Mouse (Mus musculus) right cerebral cortex, adult 18-20 months (tissue): Measurements from ENCODE around the gene Ebf1.

ENCODE experiments used
- DNase-seq: peaks from one replicate; pipeline ENCODE4 v3.0.0; 2022; ENCODE audit warnings: mixed read lengths

Gene Ebf1

DNA sequence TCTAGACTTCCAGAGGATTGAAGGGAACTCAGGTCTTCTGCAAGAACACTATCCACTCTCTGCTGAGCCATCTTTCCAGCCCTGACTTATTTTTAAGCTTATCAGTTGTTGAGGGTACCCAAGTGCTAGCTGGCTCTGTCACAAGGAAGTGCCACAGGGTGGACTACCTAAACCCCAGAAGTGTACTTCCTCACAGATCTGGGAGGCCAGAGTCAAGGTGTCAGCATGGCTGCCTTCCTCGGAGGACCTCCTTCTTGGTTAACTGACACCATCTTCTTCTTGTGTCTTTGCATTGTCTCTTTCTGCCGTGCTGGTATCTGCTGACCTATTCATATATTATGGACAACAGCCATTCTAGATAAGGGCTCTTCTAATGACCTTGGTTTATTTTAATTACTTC, 89.3 kb downstream of the Ebf1 start:
- DNase-seq: no peak

DNA sequence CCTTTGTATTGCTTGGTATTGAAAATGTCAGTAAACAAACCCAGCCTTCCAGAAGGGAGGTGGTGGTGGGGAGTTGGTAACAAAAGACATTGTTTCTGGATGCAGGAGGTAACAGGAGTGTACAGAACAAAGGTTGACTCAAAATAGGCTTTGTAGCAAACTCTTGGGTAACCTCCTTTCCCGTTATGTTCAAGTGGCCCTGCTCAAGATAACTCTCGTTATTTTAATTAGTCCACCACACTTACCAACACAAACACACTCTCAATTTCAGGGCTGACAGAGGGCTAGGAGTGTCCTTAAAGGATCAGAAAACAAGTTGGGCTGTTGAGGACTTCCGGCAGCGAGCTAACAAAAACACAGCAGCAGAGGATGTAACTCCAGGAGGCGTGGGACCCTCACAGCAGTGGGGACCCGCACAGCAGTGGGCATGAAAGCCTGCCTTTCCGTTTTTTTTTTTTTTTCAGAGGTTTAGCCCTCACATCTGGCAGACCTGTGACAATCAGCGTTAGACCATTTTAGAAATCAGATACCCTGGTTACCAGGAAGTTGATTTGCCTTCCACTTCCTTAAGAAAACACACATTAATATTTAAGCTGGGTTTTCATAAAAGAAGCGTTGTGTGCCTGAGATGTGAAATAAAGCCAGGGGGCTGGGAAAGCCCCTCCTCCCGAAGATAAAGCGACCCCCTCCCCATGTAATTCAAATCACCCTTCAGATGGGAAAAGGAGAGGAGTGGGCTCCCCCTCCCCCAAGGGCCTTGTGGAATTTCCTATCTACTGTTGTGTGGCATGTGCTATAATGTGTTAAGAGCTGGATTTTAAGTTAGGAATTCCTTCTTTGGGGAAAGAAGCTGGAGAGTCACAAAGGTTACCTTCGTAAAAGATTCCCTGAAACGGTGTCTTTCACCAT, 90.5 kb downstream of the Ebf1 start:
- no peak for DNase-seq

DNA sequence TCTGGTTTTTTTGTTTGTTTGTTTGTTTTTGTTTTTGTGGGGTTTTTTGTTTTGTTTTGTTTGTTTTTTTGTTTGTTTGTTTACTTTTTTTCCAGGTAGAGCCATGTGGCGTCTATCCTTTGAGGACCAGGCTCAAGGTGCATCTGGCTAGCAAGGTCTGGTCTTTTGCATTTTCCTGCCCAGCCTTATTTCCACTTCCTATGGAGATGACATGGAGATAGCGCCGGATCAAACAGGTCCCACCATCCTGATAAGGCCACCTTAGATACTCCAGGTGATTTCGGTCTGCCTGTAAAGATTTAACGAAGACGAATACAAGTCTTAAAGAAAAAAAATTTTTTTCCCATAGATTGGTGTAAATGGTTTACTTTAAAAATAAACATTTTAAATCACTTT, 91.2 kb downstream of the Ebf1 start:
- DNase-seq: no peak

DNA sequence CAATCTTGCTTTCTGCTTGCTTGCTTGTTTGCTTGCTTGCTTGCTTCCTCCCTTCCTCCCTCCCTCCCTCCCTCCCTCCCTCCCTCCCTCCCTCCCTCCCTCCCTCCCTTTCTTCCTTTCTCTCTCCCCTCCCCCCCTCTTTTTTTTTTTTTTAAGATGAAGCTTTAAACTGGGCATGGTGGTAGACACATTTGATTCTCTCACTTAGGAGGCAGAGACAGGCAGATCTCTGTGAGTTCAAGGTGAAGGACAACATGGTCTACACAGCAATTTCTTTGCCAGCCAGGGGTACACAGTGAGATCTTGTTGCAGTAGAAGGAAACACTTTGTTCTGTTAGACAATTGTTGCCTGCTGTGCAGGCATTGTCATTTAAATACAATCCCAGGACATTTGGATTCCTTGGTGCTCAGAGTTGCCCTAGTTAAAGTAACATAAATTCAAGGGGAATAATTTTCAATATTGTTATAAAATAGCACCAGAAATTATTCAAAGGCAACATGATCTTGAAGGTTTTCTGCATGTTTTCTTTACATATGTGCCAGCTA, 92.0 kb downstream of the Ebf1 start:
- DNase-seq: no peak

DNA sequence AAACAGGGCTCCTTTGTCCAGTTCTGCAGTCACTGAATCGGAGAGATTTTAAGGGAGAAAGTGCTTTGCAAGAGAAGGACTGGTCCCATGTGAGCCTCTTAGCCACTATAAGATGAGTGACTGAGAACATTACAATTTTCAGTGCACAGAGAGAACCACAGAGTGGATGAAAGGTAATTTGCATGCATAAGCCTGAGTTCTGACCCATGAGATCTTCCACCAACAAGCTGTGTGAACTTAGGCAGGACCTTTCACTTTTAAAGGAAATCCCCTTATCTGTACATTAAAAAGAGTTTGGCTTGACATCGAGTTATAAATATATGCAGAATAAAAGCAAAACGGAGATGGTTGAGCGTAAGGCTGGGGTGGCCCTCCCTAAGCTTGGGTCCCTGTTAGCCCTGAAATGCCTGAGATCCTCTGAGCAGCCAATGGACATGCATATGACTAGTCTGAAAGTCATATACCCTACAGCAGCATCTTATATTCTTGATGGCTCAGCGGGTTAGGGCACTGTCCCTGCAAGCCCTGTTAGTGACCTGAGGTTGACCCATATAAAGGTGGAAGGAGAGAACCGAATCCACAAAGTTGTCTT, 92.8 kb downstream of the Ebf1 start:
- no peak for DNase-seq

DNA sequence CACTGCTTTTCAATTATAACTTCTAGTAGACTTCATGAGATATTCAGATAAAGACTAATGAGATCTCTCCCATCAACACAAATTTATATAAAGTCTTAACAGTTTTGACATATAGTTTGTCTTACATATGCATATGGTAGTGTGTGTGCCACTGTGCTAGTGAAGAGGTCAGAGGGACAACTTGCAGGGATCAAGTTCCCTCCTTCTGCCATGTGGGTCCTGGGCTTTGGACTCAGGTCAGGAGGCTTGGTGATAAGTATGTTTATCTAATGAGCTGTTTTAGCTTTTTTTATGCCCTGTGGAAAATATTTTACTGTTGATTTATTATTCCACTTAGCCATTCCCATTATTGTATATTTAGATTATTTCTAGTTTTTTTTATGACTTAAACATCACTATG, 93.7 kb downstream of the Ebf1 start:
- DNase-seq: no peak

DNA sequence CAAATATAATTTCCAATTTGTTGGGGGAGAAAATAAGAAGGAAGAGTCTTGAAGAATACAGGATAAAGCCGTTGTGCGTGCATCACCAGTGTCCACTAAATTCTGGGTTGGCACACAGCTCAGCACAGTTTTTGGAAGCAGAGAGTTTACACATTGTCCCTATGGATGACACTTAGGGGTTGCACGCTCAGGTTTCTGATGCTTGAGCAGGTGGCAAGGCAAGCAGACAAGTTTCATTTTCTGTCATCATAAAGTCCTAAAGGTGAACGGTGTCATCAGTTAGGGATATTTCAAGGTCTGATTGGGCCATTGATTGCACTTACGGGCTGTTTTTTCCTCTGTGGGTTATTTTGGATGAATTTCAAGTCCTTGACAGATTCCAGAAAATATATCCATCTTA, 97.1 kb downstream of the Ebf1 start:
- DNase-seq: no peak

DNA sequence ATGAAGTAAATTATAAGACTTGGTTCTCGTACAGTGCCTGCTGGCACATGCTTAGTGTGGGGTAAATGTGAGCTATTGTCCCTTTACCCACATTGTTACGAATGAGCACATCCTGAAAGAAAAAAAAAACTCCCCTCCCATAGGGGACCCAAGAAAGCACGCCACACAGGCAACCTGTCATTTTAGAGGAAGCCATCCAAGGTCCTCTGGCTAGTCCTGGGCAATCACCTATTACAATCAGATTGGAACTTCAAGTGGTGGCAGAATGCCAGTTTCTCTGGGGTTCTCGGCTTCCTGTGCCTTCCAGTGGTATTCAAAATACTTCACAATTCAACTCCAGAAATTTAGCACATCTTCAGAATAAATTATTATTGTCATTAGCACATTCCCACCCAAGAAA, 98.7 kb downstream of the Ebf1 start:
- DNase-seq: no peak

DNA sequence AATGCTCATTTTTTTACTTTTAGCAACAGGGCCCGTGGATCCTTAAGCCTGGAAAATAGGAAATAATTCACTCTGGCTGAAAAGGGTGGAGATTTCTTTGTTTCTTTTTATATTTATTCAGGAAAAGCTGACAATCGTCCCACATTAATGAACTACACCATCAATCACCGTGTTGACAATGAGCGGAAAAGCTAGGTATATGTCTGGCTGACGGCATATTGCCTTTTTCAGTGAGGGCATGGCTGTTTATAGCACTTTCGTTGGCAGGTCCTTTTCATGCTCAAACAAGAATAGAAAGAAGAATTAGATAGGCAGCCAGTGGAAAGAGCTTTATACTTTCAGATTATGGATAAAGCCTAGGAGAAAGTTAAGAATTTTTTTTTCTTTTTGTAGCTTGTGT, 99.8 kb downstream of the Ebf1 start:
- no peak for DNase-seq

DNA sequence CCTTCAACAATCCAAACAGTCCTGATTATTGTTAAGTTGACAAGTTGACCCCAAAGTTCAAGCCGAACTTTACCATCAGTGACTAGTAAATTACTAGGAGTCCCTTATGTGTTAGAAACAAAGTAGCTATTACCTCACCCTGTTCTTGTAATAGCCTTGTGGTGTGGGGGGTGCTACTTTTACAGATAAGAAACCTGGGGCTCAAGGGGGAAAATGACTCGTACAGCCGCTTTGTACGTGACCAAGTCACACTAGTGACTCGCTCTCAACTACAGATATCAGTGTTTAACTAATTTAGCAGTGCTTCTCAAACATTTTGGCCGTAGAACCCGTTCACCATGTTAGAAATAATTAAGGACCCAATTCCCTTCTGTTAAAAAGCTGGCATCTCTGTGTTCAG, 100.5 kb downstream of the Ebf1 start:
- no peak for DNase-seq

DNA sequence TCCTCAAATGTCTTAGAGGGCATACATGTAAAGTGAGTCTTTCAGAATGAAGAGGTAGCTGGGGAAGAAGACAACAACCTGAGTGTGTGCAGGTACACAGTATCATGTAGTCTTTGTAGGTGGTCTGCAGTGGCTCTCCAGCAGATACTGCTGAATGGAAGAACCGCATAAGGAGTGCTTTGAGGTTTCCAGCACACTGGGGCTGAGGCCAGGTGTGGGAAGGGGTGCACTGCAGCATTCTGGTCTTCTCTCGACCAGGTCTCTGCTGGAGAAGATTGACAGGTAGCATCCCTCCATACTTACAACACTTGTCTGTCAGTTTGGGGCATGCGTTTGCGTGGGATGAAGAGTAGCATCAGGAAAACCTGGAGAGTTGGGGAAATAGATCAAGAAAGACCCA, 104.9 kb downstream of the Ebf1 start:
- no peak for DNase-seq

DNA sequence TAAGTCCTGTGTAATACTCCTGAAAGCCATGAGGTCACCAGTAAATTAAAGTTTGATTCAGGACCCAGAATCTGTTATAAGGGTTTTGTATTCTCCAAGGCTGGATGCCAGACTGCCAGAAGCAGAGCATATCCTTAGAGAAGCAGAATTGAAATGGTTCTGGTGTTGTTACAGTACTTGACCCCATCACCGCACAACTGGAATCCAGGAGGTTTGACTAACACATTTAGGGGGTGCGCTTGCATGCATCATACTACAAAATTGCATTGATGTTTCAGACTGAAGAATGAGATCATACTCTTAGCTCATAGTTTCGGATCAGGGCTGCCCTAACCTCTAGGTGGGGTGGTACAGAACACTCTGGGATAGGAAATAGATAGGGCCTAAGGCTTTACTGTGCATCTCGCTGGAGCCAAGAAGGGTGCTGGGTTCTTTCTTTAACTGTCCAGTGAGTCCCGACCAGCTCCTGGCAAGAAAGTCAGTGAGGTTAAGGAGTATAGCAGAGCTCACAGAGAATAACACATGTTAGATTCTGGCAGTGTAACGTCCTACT, 106.9 kb downstream of the Ebf1 start:
- no peak for DNase-seq

DNA sequence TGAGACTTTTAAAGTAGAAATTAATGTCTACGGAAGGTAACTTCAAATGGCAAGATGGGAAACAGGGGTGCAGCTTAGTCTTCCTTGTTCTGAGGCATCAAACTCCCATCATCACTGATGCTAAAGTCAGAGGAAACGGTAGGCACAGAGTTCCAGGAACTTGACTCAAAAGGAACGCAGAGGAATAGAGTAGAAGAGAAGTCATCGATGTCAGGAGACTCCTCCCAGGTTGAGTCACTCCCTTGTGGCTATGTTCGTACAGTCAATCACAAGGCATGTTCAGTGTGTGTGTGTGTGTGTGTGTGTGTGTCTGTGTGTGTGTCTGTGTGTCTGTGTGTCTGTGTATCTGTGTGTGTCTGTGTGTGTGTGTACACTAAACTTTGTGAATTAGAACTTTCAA, 108.6 kb downstream of the Ebf1 start:
- no peak for DNase-seq

DNA sequence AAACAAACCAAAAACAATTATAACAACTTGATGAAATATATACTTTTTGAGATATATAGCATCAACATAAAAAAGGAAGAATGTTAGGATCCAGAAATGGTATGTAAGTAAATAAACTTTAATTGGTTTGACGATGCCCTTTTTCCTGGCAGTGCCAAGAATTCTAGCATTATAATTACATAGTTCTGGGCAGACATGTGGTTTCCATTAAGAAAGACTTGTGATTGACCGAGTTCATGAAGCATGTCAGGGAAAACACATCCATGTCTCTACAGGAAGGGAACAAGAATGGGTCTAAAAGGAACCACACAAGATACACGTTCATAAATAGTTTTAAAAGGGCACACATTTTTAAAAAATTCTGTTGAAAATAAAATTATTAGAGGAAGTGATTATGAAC, 110.3 kb downstream of the Ebf1 start:
- no peak for DNase-seq

DNA sequence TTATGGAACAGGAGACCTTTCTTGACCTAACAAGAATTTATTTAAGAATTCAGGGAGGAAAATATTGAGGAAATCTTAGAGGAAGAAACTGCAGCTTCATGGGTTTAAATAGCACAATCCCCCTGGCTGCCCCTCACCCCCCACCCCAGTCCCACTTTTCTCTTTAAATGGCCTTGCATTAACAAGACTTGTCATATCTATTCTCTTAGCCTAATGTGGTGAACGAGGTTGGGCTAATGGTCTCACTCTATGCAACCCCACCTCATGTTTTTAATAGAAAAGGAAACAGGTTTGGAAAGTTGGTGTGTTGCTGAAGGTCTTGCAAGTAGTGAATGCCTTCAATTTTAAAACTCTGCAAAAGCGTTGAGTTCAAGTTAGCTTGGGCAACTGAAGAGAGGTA, 110.7 kb downstream of the Ebf1 start:
- no peak for DNase-seq

DNA sequence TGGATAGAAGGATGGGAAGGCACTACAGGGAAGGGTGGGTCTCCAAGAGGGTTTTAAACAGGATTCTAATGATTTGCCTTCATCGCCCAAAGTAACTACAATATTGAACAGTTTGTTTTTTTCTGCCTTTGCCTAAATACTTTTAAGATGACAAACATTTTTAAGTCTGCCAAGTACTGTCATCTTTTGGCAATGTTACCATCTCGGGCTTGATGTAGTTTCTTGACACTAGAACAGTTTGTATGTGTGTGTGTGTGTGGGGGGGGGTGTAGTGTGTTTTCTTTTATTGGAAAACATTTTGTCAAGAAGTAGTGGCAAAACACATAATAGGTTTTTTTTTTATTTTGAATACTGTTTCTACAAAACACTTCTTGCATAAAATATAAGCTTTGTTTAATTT, 111.2 kb downstream of the Ebf1 start:
- DNase-seq: no peak

DNA sequence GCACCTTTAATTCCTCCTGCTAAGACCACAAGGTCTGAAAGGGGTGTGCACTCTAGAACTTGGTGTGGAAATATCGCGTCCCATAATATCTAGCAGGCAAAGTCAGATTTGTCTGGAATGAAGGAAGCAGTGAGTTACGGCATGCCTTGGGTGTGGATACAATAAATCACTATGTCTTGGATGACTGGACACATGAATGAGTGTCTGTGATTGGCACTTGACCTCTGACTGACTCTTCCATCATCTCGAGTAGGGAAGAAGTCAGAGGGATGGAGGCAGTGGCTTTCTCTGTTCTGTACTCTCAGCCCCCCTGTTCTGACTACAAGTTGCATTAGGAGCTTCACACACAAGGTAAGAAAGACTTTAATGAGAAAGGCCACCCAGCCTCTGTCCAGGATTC, 112.8 kb downstream of the Ebf1 start:
- DNase-seq: no peak

DNA sequence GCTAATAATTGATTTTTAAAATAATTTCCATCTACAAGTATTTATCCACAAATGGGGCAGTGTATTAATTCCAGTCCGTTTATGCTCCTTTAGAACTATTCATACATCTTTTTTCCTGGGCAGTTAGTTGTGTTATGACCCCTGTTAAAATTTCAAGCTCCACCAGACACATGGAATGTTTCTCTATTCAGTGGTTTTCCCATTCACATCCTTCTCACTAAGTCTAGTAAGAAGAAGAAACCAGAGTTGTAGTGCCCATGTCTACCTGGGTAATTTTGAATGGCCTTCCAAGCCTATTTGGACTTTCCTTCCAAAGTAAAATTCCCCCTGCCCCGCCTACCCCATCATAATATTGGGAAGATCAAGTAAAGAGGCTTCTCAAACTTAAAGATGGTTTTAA, 114.6 kb downstream of the Ebf1 start:
- no peak for DNase-seq

DNA sequence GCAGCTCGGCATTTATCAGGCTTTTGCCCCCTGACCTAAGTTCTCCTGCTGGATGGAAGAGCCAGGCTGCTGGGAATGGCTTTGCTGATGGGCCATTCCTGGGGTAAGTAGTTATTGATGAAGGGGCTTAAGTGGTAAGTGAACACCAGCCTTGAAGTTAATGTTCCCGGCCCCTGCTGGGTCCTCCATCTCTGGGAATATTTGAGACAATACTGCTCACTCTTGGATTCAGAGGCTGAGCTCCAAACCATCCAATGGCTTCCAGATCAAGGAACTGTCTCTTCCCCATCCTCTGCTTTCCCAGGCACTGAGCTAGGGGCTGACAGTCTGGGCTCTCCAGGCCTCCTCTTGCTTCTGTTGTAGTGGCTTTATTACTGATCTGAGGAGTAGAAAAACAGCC, 116.2 kb downstream of the Ebf1 start:
- DNase-seq: no peak

DNA sequence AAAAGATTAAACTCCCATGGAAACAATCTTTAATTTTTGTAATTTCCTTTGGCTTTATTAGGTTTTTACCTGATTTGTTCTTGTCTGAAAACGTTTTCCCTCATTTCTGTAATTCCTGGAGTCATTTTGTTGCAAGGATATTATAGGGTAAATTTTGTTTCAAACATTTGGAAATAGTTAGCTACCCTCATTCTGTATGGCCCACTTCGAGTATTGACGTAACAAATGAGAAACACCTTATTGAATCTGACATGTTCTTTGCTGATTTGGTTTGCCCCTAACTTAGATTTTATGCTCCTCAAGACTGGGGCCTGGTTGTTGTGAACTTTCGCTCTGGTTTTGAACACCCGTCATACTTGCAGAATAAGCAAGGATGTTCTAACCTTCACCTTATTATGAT, 120.9 kb downstream of the Ebf1 start:
- no peak for DNase-seq

DNA sequence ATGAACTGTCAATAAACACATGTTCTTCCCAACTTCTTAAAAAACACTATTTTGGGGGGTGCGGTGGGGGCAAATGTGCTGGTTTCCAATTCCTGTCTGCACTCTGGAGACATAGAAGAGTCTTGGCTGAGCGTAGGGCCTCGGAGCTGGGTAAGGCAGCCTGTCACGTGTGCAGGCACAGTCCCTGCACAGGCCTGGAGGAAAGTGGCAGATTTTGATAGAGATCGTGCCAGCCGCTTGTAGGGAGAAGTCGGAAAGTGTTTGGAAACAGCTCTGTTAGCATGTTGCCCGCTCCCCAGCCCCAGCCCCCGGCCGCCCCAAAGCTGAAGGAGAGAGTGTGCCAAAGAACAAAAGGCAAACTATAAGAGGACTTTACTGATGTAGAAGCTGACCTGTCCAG, 121.7 kb downstream of the Ebf1 start:
- DNase-seq: no peak

DNA sequence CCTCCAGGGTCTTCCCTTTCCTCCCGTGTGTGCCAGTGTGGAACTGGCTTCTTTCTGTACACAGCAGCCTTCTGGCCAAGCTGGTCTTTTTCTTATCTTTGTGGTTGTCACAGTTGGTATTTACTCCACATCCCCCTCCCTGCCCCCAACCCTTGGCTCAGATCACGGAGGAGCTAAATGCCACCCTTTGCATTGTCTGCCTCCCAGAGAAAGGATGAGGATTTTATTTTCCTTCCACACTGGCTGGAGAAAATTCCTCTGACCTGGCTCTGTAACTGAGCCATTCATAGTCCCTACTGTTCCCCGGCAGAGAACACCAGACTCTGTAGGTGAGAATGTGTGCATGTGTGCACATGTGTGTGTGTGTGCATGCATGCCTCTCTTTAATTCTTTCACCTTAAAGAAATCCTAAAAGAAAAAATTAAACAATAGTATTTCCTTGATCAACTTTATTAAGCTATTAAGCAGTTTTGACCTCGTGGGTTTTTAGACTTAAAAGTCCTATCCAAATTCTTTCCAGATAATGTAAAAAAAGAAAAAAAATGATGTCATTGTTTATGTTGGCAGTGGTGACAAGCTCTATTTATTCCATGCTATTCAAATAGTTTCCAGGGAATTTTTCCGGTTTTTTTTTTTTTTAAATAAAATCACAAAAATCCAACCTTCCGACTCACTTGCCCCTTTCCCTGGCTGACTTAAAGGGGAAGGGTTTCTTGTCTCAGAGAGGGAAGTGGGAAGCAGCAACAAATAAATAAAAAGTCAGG, 123.3 kb downstream of the Ebf1 start:
- no peak for DNase-seq

DNA sequence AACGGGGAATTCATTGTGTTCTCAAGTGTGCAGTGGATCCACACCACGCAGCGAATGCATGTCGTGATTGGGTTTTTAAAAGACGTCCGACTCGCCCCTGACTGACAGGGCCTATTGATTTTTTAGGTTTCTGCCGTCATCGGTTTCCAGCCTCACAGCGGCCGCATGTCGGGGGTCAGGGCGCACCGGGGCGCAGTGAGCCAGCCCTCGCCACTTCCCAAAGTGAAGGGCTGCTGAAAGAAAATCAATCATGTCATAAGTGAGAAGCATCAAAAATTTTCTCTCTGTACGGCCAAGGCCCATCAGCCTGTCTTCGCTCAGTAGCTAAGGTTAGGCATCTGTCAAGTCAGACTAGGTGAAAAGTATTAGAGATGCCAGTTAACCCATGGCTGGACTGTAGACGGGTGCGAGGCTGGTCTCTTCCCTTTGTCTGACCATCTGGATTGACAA, 124.0 kb downstream of the Ebf1 start:
- DNase-seq: no peak
